Mouse (Mus musculus) limb, embryonic 13.5 days (tissue): Measurements from ENCODE around the gene Smg9. TPM values are rescaled to one million over a fixed set of nuclear protein-coding genes. Genes with fewer than 3 reads are reported as not detected.

Experiments
- ATAC-seq: fragments of 200-750 bp; cut with Nextera tagmentation; 2 replicates; pipeline ENCODE4 v1.8.0; 2017; ENCODE audit warnings: low read depth, moderate number of reproducible peaks, moderate TSS enrichment; ENCODE audit not compliant: low FRiP score
- H3K27ac ChIP-seq: fragments of 300-500 bp; sonication (generic); 2 replicates; pipeline ENCODE4 v1.5.1; 2015; ENCODE audit warnings: inconsistent platforms, mild to moderate bottlenecking, moderate library complexity
- H3K27me3 ChIP-seq: fragments of 300-500 bp; sonication (generic); 2 replicates; pipeline ENCODE4 v1.6.1; 2015; ENCODE audit warnings: mild to moderate bottlenecking, inconsistent platforms
- H3K36me3 ChIP-seq: fragments of 300-500 bp; sonication (generic); 2 replicates; pipeline ENCODE4 v1.6.1; 2015; ENCODE audit warnings: inconsistent platforms, mild to moderate bottlenecking, moderate library complexity
- H3K4me1 ChIP-seq: fragments of 300-500 bp; sonication (generic); 2 replicates; pipeline ENCODE4 v1.6.1; 2015; ENCODE audit warnings: inconsistent platforms
- H3K4me2 ChIP-seq: fragments of 300-500 bp; sonication (generic); replicated peaks from 2 replicates; pipeline ENCODE4 v1.6.1; 2015; ENCODE audit warnings: inconsistent platforms, mild to moderate bottlenecking, moderate library complexity
- H3K4me3 ChIP-seq: fragments of 300-500 bp; sonication (generic); 2 replicates; pipeline ENCODE4 v1.5.1; 2015; ENCODE audit warnings: moderate library complexity, mild to moderate bottlenecking, inconsistent platforms
- H3K9ac ChIP-seq: fragments of 300-500 bp; sonication (generic); 2 replicates; pipeline ENCODE4 v1.6.1; 2015; ENCODE audit warnings: mild to moderate bottlenecking, inconsistent platforms
- H3K9me3 ChIP-seq: fragments of 300-500 bp; sonication (generic); 2 replicates; pipeline ENCODE4 v1.6.1; 2016; ENCODE audit warnings: inconsistent platforms
- WGBS: fragments of 180-500 bp; shearing (Covaris S2); methylation state at CpG from one replicate; pipeline ENCODE4 v1.1.7; 2015; 5-methylcytosine and 5-hydroxymethylcytosine counted together
- polyA plus RNA-seq: library from polyadenylated mRNA; unstranded; fragments of >200 nt; fragmentation: Nextera tagmentation; extraction: Ambion mirVana; gene quantifications from 2 replicates; pipeline ENCODE4 v1.2.1, GENCODE M21; 2015

The Smg9 gene
- polyA plus RNA-seq, result 24.5 and 25.1 TPM in 2 replicates

GRCm38 (mm10) chr7:24399256-24400081, at the start of gene Smg9:
Gene Smg9 (plus strand): TSS chr7:24399619.
- Histone ChIP-seq H3K4me2 (peak within 1 kb of the TSS; percentile 68), H3K27ac (peak within 1 kb of the TSS; percentile 94), H3K9ac (peak within 1 kb of the TSS; percentile 69), H3K4me1 (peaks cover 24% of the 10 kb centered on the region), H3K9me3 (peaks cover 8% of the 10 kb centered on the region; the same call in 1 of the 2 replicates), H3K27me3 (no peaks in the 10 kb centered on the region), H3K36me3 (peaks cover 22% of the 10 kb centered on the region), H3K4me3 (peak within 1 kb of the TSS; percentile 61)
- ATAC-seq, result peak; percentile 94
- WGBS, result 2% methylated on average over 66 of the region's 66 CpGs

- Histone ChIP-seq H3K27ac (no peak overlapping the region), H3K36me3 (no peaks in the 10 kb centered on the region), H3K9me3 (peaks cover 5% of the 10 kb centered on the region; the same call in 1 of the 2 replicates), H3K4me1 (no peaks in the 10 kb centered on the region), H3K27me3 (peaks cover 23% of the 10 kb centered on the region), H3K4me3 (no peak overlapping the region), H3K9ac (no peak overlapping the region), H3K4me2 (no peak overlapping the region)
- WGBS, result 77% methylated on average over 6 of the region's 6 CpGs
- ATAC-seq, result no peak
These were observed 43.8 kb upstream of the Smg9 start for GRCm38 (mm10) chr7:24355646-24356045.

GRCm38 (mm10) chr7:24356081-24356480, 43.3 kb upstream of the Smg9 start:
- H3K27me3 ChIP-seq, result peaks cover 22% of the 10 kb centered on the region
- no peaks in the 10 kb centered on the region for H3K4me1 ChIP-seq
- H3K4me3 ChIP-seq, result no peak overlapping the region
- WGBS, result 73% methylated on average over 10 of the region's 10 CpGs
- no peak overlapping the region for H3K9ac ChIP-seq
- no peaks in the 10 kb centered on the region for H3K36me3 ChIP-seq
- no peak overlapping the region for H3K27ac ChIP-seq
- H3K4me2 ChIP-seq, result no peak overlapping the region
- no peak for ATAC-seq
- peaks cover 5% of the 10 kb centered on the region; the same call in 1 of the 2 replicates for H3K9me3 ChIP-seq

- no peaks in the 10 kb centered on the region for H3K4me1 ChIP-seq
- peaks cover 5% of the 10 kb centered on the region; the same call in 1 of the 2 replicates for H3K9me3 ChIP-seq
- H3K9ac ChIP-seq, result no peak overlapping the region
- no peak overlapping the region for H3K27ac ChIP-seq
- no peak overlapping the region for H3K4me2 ChIP-seq
- ATAC-seq, result no peak
- H3K4me3 ChIP-seq, result no peak overlapping the region
- WGBS, result 46% methylated on average over 4 of the region's 4 CpGs
- peaks cover 10% of the 10 kb centered on the region for H3K27me3 ChIP-seq
- no peaks in the 10 kb centered on the region for H3K36me3 ChIP-seq
These were observed 41.5 kb upstream of the Smg9 start for GRCm38 (mm10) chr7:24357899-24358298.

GRCm38 (mm10) chr7:24359269-24359668, 40.1 kb upstream of the Smg9 start:
- Histone ChIP-seq H3K4me2 (no peak overlapping the region), H3K9me3 (peaks cover 5% of the 10 kb centered on the region; the same call in 1 of the 2 replicates), H3K4me1 (no peaks in the 10 kb centered on the region), H3K27me3 (0 out of 2 replicates have a peak, but pooled peaks cover 3% of the 10 kb centered on the region), H3K27ac (no peak overlapping the region), H3K36me3 (no peaks in the 10 kb centered on the region), H3K9ac (no peak overlapping the region), H3K4me3 (no peak overlapping the region)
- 26% methylated on average over 9 of the region's 9 CpGs for WGBS
- ATAC-seq, result no peak

GRCm38 (mm10) chr7:24361001-24361400, 38.4 kb upstream of the Smg9 start:
- Histone ChIP-seq H3K4me2 (no peak overlapping the region), H3K36me3 (no peaks in the 10 kb centered on the region), H3K27me3 (0 out of 2 replicates have a peak, but pooled peaks cover 3% of the 10 kb centered on the region), H3K4me3 (no peak overlapping the region), H3K9ac (no peak overlapping the region), H3K27ac (no peak overlapping the region), H3K4me1 (no peaks in the 10 kb centered on the region), H3K9me3 (peaks cover 5% of the 10 kb centered on the region; the same call in 1 of the 2 replicates)
- WGBS, result 71% methylated on average over 4 of the region's 4 CpGs
- no peak for ATAC-seq

GRCm38 (mm10) chr7:24363228-24363627, 36.2 kb upstream of the Smg9 start:
- Histone ChIP-seq H3K4me3 (no peak overlapping the region), H3K27ac (no peak overlapping the region), H3K9ac (no peak overlapping the region), H3K4me2 (no peak overlapping the region), H3K27me3 (0 out of 2 replicates have a peak, but pooled peaks cover 3% of the 10 kb centered on the region), H3K36me3 (no peaks in the 10 kb centered on the region), H3K4me1 (no peaks in the 10 kb centered on the region), H3K9me3 (no peaks in the 10 kb centered on the region)
- no peak for ATAC-seq
- 21% methylated on average over 7 of the region's 7 CpGs for WGBS

GRCm38 (mm10) chr7:24364827-24365226, 34.6 kb upstream of the Smg9 start:
- Histone ChIP-seq H3K27ac (no peak overlapping the region), H3K9me3 (no peaks in the 10 kb centered on the region), H3K4me3 (no peak overlapping the region), H3K4me2 (no peak overlapping the region), H3K36me3 (no peaks in the 10 kb centered on the region), H3K4me1 (peaks cover 6% of the 10 kb centered on the region), H3K9ac (no peak overlapping the region; the same call in 1 of the 2 replicates), H3K27me3 (0 out of 2 replicates have a peak, but pooled peaks cover 3% of the 10 kb centered on the region)
- ATAC-seq, result peak; percentile 55; the same call in 1 of the 2 replicates
- 22% methylated on average over 10 of the region's 10 CpGs for WGBS

- no peaks in the 10 kb centered on the region for H3K36me3 ChIP-seq
- no peak overlapping the region for H3K9ac ChIP-seq
- no peak overlapping the region for H3K4me2 ChIP-seq
- H3K9me3 ChIP-seq, result no peaks in the 10 kb centered on the region
- H3K27ac ChIP-seq, result no peak overlapping the region
- ATAC-seq, result peak; percentile 26; the same call in 1 of the 2 replicates
- peaks cover 12% of the 10 kb centered on the region for H3K4me1 ChIP-seq
- WGBS, result 83% methylated on average over 5 of the region's 5 CpGs
- no peak overlapping the region for H3K4me3 ChIP-seq
- H3K27me3 ChIP-seq, result 0 out of 2 replicates have a peak, but pooled peaks cover 3% of the 10 kb centered on the region
These were observed 34.0 kb upstream of the Smg9 start for GRCm38 (mm10) chr7:24365258-24366014.

GRCm38 (mm10) chr7:24366716-24367632, 32.4 kb upstream of the Smg9 start:
- Histone ChIP-seq H3K4me2 (no peak overlapping the region), H3K27ac (no peak overlapping the region), H3K9me3 (no peaks in the 10 kb centered on the region), H3K4me1 (peaks cover 12% of the 10 kb centered on the region), H3K36me3 (no peaks in the 10 kb centered on the region), H3K27me3 (0 out of 2 replicates have a peak, but pooled peaks cover 3% of the 10 kb centered on the region), H3K4me3 (no peak overlapping the region), H3K9ac (no peak overlapping the region)
- 75% methylated on average over 15 of the region's 15 CpGs for WGBS
- ATAC-seq, result no peak

GRCm38 (mm10) chr7:24368226-24368625, 31.2 kb upstream of the Smg9 start:
- H3K4me3 ChIP-seq, result no peak overlapping the region
- H3K36me3 ChIP-seq, result no peaks in the 10 kb centered on the region
- no peaks in the 10 kb centered on the region for H3K9me3 ChIP-seq
- WGBS, result 50% methylated on average over 4 of the region's 4 CpGs
- peaks cover 17% of the 10 kb centered on the region for H3K4me1 ChIP-seq
- no peak overlapping the region for H3K9ac ChIP-seq
- no peaks in the 10 kb centered on the region for H3K27me3 ChIP-seq
- no peak for ATAC-seq
- no peak overlapping the region for H3K27ac ChIP-seq
- no peak overlapping the region for H3K4me2 ChIP-seq
